Mouse (Mus musculus): Measurements from ENCODE around the gene Kcne1.

The Kcne1 gene

DNA sequence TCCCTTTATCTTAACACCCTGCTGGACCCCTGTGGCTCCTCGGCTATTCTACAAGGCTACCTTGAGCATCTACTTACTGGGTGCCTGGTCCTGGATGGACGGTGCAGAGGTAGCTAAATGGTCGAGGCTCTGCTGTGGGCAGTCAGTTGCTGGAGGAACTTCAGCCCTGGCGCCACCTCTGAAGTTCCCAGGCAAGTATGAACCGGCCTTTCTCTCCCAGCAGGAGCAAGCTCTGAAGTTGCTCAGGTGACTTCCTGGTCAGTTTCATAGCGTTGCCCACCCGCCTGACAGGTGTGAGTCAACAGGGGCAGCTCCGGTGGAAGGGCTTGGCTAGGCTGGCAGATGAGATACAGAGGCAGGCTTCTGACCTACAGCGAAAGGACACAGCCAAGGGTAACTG is at the start of gene Kcne1:
TSS of gene Kcne1 (minus strand) at position 240 of the 400 bp plus-strand sequence.
- DNase-seq = peak; percentile 24

DNA sequence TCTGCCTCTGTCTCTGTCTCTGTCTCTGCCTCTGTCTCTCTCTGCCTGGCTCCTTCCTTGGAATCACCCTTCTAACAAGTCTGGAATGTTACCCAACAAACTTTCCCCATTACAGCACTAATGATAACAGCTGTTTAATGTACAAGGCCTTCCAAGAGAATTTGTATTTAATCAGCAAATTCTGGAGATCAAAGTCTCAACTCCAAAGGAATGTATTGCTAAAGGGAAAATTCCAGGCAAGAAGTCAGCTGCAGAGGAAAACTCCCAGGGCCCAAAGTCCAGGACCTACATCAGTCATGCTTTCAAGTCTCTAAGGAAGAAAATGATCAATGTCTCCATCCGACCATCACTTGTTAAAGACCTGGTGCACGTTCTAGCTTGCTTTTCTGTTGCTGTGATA is 48.6 kb upstream of the Kcne1 start:
- DNase-seq = peak; percentile 62

DNA sequence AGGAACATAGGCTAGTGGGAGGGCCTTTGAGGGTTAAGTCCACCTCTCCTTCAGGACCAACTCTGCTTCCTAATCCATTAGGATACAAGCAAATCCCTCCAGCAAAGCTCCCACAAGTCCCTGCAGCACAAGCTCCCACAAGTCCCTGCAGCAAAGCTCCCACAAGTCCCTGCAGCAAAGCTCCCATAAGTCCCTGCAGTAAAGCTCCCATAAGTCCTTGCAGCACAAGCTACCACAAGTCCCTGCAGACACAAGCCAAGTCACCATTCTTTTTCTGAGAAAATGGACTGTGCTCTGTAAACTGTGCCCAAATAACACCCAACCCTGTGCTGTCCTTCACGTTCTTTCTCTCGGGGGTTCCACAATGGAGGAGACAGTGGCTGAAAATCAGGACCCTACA is 44.9 kb upstream of the Kcne1 start:
- no peak for DNase-seq

DNA sequence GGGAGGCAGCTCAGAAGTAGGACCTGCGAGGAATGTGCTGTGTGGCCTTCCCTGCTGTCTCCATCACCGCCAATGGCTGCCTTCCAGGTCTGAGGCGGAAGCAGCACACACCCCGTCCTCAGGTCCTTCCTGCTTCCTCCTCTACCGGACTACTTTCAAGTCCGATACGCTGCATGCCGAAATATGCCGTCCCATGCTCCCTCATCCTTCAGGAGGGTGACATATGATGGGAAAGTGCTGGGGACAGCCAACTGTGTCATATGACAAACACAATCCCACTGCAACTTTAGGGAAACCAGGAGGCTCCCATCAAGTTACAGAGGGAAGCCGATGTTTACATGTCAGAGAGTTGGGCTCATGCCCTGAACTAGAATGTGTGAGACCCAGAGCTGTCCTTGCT is 43.8 kb upstream of the Kcne1 start:
- peak; percentile 57 for DNase-seq

DNA sequence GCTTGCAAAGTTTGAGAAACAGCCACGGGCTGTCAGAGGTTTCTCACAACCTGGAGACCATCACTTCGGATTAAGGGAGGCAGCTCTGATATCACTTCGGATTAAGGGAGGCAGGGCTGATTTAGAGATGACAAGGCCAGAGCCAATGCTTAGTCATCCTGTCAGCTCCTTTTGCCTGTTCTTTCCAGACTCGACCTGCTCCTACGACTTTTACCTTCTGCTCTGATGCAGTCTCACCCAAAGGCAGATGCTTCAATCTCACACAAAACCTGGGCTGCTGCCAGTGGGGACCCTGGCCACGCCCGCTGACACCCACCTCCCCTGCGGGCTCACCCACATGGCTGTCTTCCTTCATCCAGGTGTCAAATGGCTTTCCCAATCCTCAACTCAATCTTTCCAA is 42.9 kb upstream of the Kcne1 start:
- DNase-seq = no peak

DNA sequence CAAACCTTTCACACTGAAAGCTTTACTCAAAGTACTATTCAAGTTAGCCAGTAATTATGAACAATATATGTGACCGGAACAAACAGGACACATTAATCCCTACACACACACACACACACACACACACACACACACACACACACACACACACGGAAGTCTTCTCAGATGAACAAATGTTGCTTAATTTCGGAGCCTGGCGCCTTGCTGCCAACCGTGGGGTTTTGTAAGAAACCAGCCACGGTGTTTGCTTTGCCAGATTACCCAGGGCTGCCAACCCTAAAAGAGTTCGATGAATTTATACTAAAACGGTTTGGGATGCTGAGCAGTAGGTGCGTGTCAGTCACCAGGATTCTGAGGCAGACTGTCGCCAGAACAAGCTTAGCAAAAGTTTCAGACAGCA is 41.9 kb upstream of the Kcne1 start:
- DNase-seq = no peak

DNA sequence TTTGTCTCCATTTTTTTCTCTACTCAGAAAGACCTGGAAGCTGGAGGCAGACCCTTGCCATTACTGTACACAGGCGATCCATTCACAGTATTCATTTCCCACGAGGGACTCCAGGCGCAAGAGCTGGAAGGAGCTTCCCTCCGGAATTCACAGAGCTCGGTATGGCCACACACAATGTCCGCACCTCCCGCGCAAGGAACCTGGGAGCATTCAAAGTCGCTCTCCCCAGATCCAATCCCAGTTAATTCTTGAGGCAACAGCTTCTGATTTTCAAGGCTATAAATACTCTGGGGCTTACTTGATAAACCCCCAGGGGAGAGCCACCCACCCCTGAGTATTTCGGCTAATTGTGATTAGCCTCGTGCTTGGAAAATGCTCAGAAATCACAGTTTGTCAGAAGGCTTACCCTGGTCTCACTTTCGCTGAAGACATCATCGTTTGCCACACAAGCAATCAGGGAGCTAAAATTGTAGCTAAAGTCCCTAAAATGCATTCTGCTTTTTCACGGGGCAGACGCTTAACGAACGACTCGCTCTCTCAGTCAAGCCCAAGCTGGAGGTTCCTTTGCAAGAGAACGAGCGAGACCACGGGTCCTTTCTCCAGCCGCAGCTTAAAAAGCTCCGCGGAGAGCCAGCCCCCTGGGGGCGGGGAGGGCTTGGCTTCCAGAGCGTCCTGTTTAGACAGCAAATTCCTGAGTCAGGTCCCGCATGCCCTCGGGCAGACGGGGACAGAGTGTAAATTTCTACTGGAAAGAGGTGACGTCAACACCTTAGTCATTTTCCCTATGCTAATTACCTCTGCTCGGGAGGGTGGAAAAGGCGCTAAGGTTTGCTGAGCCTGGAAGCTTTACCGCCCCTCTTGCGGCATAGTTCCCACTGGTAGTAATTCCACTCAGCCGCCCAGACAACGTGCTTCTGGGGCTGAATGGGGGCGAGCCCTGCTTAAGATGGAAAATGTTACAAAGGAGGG is 40.5 kb upstream of the Kcne1 start:
- DNase-seq = peak; percentile 95

DNA sequence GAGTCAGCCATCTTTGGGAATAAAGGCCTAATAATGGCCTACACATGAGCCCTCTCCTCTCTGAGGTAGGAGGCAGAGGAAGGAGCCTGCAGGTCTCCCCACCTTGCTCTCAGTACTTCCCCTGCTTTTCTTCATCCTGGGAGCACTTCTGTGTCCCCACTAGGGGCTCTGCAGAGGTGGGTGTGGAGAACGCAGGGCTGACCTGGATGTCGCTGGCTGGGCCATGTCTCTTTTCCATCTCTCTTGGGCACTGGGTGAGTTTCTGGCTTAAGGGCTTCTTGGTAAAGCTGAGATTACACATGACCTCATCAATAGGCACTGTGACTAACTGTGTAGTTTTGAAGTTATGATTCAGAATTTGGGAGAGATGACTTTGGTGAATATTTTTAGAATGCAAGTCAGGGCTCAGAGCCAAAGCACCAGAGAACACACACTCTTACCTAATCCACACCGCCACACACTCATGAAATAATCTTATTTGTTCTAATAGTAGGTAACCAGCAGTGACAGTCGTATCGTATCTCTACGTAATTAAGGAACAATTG is 39.4 kb upstream of the Kcne1 start:
- DNase-seq = no peak

DNA sequence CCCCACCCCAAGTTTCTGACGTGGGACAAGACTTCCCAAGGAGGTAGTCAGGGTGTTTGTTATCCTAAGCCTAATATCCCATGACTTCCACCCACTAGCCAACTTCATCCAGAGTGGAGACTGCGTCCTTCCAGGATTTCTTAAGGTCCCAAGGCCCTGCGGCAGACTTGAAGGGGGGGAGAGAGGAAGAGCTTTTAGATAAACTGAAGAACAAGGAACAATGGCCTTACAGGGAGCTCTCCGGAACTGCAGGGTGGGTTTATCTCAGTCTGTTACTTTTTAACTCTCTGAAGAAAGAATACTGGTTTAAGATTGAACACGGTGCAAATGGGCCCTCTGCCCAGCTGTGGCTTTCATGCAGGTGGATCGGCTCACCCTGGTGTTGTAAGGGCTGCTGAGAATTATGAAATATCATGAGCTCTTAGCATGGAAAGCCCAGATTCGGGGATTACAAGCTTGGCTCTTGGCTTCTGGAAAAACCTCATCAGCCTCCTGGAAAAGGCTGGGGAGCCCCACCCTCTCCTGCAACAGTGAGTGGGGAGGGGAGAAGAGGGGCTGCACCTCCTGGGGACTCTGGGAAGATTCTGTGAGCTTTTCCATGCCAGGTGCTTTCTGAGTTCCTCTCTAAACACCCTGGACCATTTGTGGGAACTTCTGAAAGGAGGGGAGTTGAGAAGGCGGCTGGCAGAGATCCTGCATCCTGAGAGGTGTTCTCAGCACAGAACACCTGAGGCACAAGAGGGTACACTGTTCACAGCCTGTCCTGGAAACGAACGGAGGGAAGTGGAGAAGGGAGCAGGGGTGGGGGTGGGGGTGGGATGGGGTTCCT is 38.7 kb upstream of the Kcne1 start:
- no peak for DNase-seq

DNA sequence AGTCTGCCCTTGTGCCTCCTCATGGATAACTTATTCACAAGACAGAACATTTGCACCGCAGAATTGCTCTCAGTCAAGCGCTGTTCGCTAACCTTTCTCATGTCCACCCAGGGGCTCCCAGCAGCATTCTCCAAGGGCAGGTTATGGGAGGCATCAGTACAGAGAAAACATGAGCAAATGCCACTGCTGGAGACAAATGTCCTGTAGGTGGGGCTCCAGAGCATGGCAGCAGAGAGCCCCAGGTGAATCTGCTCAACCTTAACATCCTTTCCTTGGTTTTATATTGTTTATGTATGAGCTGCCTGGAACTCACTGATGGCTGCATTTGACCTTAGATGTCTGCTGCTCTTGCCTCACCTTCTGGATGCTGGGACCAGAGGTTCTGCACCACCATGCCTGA is 34.5 kb upstream of the Kcne1 start:
- DNase-seq = no peak

DNA sequence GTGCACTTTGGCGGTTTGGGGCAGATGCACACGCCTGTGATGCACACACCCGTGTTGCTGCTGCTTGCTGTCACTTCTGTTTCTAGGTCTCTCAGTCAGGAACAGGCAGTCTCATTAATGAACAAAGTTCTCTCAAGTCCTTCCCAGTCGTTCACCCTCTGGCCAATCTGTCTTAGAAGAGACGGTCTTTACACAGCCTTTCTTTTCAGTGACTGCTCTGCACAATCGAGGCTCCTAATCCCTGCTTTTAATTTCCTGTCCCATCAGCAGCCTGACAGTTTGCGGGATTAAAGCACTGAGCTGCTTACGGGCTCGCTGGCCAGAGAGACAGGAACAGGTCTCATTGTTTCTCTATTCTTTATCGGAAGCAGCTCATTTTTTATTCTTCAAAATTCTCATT is 28.4 kb upstream of the Kcne1 start:
- no peak for DNase-seq

DNA sequence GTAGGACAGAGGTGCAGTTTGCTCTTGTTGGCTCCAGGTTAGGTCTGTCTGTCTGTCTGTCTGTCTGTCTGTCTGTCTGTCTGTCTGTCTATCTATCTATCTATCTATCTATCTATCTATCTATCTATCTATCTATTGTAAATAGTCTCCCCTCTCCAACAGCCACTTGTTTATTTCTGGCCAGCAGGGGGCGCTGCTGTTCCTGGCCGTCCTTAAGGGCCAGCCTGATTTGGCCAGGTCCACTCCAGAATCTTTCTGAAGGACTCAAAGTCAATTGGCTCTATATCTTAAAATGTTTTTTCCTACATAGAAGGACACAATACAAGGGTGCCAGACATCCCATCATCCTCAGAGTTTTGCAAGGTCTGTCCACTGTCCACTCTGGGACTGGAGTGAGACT is 25.8 kb upstream of the Kcne1 start:
- peak; percentile 91 for DNase-seq

DNA sequence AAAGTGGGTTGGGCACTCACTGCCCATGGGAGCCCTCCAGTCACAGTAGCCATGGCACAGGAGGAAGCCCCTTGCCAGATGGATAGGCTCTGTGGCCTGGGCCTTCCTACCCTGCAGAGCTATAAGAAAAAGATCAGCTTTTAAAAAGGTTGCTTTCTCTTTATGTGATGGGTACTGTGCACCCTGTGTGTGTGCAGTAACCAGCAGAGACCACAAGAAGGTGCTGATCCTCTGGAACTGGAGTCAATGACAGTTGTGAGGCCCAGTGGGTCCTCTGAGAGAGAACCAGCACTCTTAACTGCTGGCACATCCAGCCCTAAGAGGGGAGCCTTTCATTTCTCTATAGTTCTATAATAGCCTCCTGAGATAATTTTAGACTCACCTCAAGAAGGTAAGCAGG is 24.1 kb upstream of the Kcne1 start:
- no peak for DNase-seq

DNA sequence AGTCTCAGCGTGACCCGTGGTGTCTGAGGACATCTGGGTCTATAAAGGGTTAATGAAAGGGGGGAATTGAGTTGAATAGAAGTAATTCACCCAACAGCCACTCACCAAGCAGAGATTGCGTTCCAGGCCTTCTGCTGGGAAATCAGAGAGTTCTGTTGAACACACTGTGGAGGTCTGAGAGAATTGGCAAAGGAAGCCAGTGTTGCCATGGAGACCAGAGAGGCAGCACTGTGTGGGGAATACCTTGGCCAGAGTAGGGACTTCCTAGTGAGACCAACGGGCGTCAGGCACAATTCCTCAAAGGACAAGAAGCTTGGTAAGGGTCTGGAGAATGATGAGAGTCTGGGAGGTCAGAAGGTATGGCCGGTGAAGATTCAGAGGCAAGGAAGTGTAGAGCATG is 23.2 kb upstream of the Kcne1 start:
- no peak for DNase-seq

DNA sequence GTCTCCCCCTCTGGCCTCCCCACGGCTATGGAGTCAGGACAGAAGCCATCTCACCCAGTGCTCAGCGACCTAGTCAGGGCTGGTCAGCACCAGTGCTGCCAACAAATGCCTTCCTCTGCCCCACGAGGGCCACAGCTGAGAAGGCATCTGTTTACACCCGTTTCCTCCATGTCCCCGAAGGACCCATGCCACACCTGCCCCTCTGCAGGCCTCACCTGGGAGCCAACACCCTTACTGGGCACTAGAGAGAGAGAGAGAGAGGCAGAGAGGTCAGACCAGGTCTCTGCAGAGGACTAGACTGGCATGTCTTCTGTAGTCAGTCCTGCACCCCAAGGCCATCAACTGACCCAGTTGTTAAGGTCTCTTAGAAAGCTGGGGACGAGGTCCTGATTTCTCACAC is 21.8 kb upstream of the Kcne1 start:
- no peak for DNase-seq

DNA sequence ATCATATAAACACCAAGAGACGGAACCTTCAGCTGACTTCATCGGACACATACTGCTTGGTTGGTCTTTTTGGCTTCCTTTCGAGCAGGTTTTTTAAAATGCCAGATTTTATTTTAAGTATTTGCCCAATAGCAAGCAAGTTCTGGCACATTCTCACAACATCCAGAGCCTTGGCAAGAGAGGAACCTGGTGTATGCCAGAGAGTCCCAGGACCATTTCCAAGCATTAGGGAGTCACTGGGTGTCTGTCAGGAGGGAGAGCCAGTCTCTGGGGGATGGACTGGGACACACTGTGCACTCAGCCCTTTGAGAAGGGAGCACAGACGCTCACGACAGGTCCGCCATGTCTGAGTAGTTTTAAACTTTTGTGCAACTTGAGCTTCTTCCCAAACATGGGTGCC is 17.7 kb upstream of the Kcne1 start:
- no peak for DNase-seq

DNA sequence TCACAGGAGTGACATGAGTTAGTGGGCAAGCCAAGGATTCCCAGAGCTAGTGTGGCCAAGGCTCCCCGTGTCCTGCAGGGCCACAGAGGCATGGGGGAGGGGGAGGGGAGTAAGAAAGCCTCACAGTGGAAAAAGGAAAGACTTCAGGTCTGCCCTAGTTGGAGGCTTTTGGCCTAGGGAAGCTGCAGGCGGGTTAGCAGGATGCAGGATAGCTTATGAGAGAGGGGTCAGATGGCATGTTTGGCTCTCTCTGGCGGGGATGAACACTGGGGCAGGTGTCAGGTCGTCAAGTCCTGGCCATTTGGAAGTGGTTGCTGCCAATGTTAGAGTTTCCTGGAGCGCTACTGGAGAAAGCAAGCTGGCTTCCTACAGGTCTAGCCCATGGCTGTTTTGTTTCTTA is 12.4 kb upstream of the Kcne1 start:
- no peak for DNase-seq

DNA sequence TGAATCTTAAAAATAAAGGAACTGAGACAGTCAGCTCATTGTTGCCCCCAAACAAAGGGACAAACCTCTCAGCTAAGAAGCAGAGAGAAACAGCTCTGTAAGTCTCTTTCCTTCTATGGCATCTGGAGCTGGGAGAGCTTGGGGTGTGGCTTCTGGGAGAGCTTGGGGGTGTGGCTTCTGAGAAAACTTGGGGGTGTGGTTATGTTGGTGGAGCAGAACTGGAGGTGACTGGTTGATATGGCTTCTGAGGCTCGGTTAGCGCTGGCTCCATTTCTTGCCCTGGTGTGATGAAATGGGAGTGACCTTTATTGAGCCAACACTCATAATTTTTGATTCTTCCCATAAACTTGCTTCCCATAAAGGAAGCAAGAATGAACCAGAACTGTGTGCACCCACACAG is 10.0 kb upstream of the Kcne1 start:
- peak; percentile 48 for DNase-seq

DNA sequence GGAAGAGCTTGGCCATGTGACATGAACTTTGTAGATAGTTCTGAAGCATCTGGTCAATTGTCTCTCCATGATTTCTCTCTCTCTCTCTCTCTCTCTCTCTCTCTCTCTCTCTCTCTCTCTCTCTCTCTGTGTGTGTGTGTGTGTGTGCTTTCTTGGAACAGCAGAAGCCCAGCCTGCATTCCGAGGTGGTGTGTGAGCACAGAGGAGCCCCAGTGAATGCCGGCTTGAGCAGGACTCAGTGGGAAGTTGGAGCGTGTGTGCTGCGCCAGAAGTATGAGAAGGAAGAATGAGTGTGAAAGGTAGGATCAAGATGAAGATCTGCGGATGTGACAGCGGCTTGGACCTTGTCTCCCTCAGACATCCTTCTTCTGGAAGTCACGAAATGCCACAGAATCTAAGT is 6.2 kb upstream of the Kcne1 start:
- DNase-seq = no peak

DNA sequence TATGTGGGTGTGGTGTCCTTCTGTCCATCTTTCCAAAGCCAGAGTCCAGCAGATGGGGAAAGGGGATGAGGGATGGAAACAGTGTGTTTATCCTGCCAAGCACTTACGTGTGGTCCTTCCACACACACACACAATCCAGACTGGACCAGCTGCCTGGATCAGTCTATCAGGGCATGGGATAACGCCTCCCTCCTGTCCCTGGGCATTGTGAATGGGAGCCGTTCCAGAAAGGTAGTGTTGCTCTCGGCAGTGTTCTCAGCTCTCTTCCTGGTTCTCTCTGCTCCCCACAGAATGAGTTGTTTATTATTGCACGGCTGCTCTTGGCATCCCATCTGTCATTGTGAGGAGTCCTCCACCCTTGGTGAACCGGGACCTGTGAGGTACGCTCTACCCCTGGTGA is 1.4 kb upstream of the Kcne1 start:
- DNase-seq = no peak

DNA sequence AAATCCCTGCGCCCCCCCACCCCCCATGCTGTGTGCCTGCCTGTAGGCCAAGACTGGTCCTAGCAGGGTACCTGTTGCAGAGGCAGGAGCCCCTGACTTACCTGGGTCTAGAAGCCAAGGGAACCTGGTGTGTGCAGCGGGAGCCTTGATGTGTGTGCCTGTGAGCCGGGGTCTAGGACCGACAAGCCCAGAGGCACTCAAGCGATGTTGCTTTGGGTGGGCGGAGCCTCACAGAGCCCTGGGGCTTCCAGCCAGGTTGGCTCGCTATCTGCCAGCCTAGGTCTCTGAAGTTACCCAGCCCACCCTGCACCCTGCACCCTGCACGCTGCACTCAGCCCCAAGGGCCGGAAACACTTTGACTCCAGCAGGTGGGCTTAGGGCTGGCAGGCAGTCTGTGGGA is 534 bp downstream of the Kcne1 start:
- DNase-seq = peak; percentile 34

DNA sequence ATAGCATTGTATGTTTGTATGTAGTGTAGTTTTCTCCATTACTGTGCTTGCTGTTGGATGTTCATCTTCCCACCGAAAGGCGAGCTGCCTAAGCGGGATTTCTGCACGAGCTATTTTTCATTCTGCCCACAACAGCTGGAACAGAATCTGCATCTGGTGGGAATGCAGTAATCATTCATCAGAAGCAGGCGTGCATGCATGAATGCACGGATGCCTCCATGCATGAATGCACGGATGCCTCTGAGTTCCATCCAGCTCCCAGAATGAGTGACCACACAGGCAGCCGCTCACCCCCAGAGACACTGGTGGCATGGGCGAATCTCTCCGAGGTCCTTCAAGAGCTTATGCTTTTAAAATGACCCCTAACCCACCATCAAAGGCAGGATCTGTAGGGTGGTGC is 1.7 kb downstream of the Kcne1 start:
- DNase-seq = no peak

DNA sequence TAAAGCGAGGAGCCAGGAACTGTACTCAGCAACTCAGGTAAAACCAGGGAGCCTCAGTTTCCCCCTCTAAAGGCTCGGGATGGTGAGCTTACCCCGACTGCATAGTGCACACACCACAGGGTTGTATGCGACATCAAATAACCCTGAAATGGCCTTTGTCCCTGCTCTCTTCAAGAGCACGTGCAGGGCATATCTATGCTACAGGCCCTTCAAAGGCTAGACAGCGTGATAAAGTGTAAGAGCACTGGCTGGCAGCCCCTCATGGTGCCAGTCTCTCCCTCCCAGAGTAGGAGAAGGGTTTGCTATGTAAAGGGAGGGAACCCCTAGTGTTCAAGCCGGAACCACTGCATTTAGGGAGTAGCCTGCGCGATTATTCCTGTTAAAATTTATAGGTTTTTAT is 2.2 kb downstream of the Kcne1 start:
- DNase-seq = no peak

DNA sequence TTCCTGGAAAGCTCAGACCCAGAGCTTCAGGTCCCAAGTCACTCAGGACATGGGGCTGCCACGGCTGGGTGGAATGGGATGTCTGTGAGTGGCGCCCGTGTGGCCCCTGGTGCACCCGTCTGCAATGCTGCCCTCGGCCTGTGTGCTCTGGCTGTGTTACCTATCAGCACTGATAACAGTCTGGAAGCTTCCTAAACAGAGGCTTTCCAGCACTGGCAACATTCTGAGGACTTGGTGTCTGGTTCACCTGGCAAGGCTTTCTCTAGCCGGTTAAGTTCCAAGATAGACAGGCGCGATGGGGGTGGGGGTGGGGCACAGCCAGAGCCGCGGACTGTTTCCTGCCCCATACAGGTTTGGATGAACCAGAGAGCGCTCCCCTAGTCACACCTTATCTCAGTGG is 3.3 kb downstream of the Kcne1 start:
- no peak for DNase-seq

Measured in kidney, postnatal 10 days (tissue).